Mouse (Mus musculus) thymus, adult 2 months (tissue): ENCODE data around the gene Rex1bd.

Experiments
- CTCF ChIP-seq: fragments of 200-500 bp; IDR thresholded peaks from 2 replicates; pipeline ENCODE4 v1.5.1; 2012; ENCODE audit warnings: mild to moderate bottlenecking, control low read depth, low read length, moderate library complexity, borderline replicate concordance; ENCODE audit not compliant: control insufficient read depth, poor library complexity, insufficient read depth; ENCODE audit errors: extremely low read depth
- POLR2A ChIP-seq: fragments of 200-500 bp; IDR thresholded peaks from 2 replicates; pipeline ENCODE4 v1.6.1; 2012; ENCODE audit warnings: mild to moderate bottlenecking, low read length, control low read depth, moderate library complexity; ENCODE audit not compliant: control insufficient read depth, poor library complexity, insufficient read depth; ENCODE audit errors: extremely low read depth

DNA sequence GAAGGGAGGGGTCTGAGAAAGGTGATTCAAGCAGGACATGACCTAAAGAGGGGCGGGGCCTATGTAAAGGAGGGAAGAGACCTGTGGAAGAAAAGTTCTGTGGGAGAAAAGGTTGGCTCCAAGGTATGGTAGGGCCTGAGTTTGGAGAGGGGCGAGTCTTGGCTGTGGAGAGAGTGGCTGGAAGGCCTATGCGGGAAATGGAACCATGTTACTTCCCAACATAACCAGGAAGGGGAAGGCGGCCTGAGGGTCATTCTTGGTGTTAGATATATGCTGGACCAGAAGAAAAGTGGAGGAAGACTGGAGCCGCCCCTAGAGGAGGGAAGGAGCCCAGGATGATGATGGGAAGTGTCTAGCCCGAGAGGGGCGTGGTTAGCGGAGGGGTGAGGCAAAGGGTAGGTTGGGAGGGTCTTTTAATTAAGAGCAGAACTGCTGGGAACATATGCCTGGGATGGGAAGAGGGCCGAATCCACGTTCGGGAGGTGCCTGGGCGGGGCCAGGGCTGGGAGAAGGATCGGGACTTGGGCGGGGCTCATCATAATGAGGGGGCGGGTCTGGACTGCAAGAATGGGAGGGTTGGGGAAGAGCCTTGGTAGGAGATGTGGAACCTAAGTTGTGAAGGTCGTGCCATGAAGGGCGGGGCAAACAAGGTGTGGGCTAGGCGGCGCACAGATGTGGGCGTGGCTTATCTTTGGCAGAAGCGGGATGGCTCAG, 29.1 kb downstream of the Rex1bd start:
- TF ChIP-seq POLR2A (no peak), CTCF (no peak)
